Mouse (Mus musculus): ENCODE measurements around the gene Chst11. TPM values are rescaled to one million over a fixed set of nuclear protein-coding genes. Genes with fewer than 3 reads are reported as not detected.
A peak's percentile ranks its signal among the peaks of the same experiment; 100 is the strongest.

Gene Chst11
- polyA plus RNA-seq, 1 experiment from 2014 or later, result 0.99 TPM

DNA sequence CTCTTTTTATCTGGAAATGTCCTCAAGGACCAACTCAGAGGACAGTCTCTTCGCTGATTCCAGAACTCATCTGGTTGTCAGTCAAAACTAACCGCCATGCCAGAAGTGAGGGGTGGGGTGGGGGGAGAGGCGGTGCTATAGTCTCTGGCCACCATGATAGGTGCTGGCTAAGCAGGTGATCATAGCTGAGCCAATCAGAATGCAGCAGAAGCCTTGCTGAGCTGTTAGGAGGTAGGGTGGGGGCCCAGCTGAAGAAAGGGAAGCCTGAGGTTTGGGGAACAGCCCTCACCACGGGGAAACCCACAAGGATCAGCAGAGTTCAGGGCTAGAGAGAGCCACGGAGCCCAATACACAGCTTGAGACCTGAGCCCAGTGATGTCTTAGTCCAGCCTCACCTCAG lies 11.1 kb upstream of the Chst11 start:
- Histone ChIP-seq H3K27ac (no peak overlapping the region), H3K9me3 (no peaks in the 10 kb centered on the region), H3K4me1 (peaks cover 5% of the 10 kb centered on the region; the same call in 1 of the 2 replicates), H3K4me3 (no peak overlapping the region), H3K27me3 (ENCODE audit: poor library complexity, severe bottlenecking) (0 out of 2 replicates have a peak, but pooled peaks cover 5% of the 10 kb centered on the region), H3K36me3 (replicated peaks) (no peaks in the 10 kb centered on the region)
- WGBS, result 84% methylated on average over 5 of the region's 5 CpGs
- DNase-seq (ENCODE audit: extremely low spot score, low spot score), result no peak

GRCm38 (mm10) chr10:82974627-82975177 lies 10.6 kb upstream of the Chst11 start:
- Histone ChIP-seq H3K27me3 (ENCODE audit: poor library complexity, severe bottlenecking) (peaks cover 7% of the 10 kb centered on the region; the same call in 1 of the 2 replicates), H3K9me3 (no peaks in the 10 kb centered on the region), H3K4me3 (no peak overlapping the region), H3K27ac (no peak overlapping the region), H3K4me1 (no peaks in the 10 kb centered on the region; the same call in 1 of the 2 replicates), H3K36me3 (replicated peaks) (no peaks in the 10 kb centered on the region)
- 72% methylated on average over 6 of the region's 6 CpGs for WGBS
- DNase-seq (ENCODE audit: extremely low spot score, low spot score), result no peak

DNA sequence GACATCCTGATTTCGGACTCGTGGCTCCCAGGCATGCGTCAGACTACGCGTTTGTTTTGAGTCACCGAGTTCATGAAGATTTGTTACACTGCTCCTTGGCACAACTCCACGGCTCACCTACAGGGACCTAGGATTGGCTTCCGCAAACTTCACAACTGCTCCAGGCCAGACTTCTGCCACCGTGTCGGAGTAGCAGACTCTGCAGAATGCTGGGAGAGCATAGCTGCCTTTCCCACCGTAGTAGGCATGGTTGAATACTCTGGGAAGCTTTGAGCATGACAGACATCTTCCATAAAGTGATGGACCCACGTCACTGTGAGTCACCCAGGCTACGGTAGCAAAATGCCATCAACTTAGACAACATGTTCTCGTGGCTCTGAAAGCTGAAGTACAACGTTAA lies 9.5 kb upstream of the Chst11 start:
- H3K27me3 ChIP-seq (ENCODE audit: poor library complexity, severe bottlenecking), result peaks cover 18% of the 10 kb centered on the region
- no peaks in the 10 kb centered on the region for H3K9me3 ChIP-seq
- 93% methylated on average over 15 of the region's 15 CpGs for WGBS

GRCm38 (mm10) chr10:82982286-82982685 lies 3.0 kb upstream of the Chst11 start:
- Histone ChIP-seq H3K9me3 (no peaks in the 10 kb centered on the region), H3K27me3 (ENCODE audit: poor library complexity, severe bottlenecking) (peaks cover 69% of the 10 kb centered on the region), H3K27ac (no peak overlapping the region), H3K36me3 (replicated peaks) (no peaks in the 10 kb centered on the region), H3K4me3 (no peak overlapping the region), H3K4me1 (peaks cover 26% of the 10 kb centered on the region)
- WGBS, result 94% methylated on average over 3 of the region's 3 CpGs
- no peak for DNase-seq (ENCODE audit: extremely low spot score, low spot score)

More for the DNA sequence above, 9.5 kb upstream of the Chst11 start:
- H3K36me3 ChIP-seq (replicated peaks), result no peaks in the 10 kb centered on the region
- no peaks in the 10 kb centered on the region; the same call in 1 of the 2 replicates for H3K4me1 ChIP-seq
- DNase-seq (ENCODE audit: extremely low spot score, low spot score), result no peak
- H3K4me3 ChIP-seq, result no peak overlapping the region
- no peak overlapping the region for H3K27ac ChIP-seq

GRCm38 (mm10) chr10:82985700-82986131 lies 418 bp downstream of the Chst11 start:
- peak overlapping the region; percentile 89 for H3K27ac ChIP-seq
- H3K9me3 ChIP-seq, result no peaks in the 10 kb centered on the region
- H3K36me3 ChIP-seq (replicated peaks), result no peaks in the 10 kb centered on the region
- DNase-seq (ENCODE audit: extremely low spot score, low spot score), result no peak
- H3K4me1 ChIP-seq, result peaks cover 49% of the 10 kb centered on the region
- WGBS, result under 1% methylated on average over 32 of the region's 32 CpGs
- peaks cover 74% of the 10 kb centered on the region for H3K27me3 ChIP-seq (ENCODE audit: poor library complexity, severe bottlenecking)
- H3K4me3 ChIP-seq, result peak overlapping the region; percentile 84

DNA sequence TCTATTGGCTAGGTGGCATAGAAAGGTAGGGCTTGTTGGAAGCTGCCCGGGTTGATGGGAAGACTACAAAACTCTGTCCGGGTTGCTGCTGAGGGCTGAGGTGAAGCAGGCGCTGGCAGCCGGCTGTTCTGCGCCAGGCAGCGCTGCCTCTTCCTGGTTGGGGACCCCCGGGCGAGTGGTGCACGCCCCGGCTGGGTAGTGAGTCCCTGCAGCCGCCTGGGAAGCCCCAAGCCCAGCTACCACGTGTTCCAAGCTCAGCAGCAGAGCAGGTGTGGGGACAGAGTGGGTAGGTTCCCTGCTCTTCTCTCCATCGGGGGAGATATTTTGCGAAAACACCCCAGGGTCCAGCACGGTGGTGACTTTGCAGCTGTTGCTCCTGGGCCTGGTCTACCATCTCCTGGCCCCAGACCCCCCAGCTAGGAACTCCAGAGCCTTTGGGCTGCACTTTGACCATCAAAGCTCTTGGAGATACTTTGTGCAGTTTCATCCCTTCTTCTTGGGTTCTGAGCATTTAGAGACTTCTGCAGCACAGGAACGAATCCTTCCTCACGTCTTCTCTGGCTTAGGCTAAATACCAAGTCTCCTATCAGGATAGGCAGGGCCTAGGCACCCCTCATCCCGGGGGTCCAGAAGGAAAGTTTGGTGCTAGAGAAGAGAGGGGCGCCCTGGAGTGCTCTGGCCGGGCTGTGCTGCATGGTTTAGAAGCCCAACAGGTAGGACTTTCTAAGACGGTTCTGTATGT lies 1.1 kb downstream of the Chst11 start:
- peak; percentile 42 for DNase-seq (ENCODE audit: extremely low spot score, low spot score)
- H3K4me3 ChIP-seq, result peak overlapping the region; percentile 84
- peak overlapping the region; percentile 89 for H3K27ac ChIP-seq
- H3K27me3 ChIP-seq (ENCODE audit: poor library complexity, severe bottlenecking), result peaks cover 66% of the 10 kb centered on the region
- no peaks in the 10 kb centered on the region for H3K9me3 ChIP-seq
- H3K36me3 ChIP-seq (replicated peaks), result no peaks in the 10 kb centered on the region
- peaks cover 56% of the 10 kb centered on the region for H3K4me1 ChIP-seq
- WGBS, result 5% methylated on average over 21 of the region's 21 CpGs

DNA sequence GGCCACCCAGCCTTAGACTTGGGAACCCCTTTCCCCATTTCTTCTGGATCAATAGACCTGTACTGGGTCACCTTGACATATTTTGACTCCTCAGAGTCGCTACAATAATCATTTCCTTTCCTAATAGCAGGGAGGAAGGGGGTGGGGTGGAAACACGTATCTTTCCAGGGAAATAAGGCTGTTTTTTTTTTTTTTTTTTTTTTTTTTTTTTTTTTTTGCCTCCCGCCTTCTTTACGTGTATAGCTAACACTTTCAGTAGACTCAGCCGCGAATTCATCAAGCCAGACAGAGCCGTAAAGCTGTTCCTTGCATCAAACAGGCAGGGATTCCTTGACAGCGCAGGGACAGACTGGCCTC lies 1.7 kb downstream of the Chst11 start:
- H3K27ac ChIP-seq, result no peak overlapping the region; the same call in 1 of the 2 replicates
- no peaks in the 10 kb centered on the region for H3K36me3 ChIP-seq (replicated peaks)
- peaks cover 61% of the 10 kb centered on the region for H3K27me3 ChIP-seq (ENCODE audit: poor library complexity, severe bottlenecking)
- H3K4me3 ChIP-seq, result peak overlapping the region; percentile 84
- H3K9me3 ChIP-seq, result no peaks in the 10 kb centered on the region
- no peak for DNase-seq (ENCODE audit: extremely low spot score, low spot score)
- 29% methylated on average over 8 of the region's 8 CpGs for WGBS
- H3K4me1 ChIP-seq, result peaks cover 61% of the 10 kb centered on the region

- DNase-seq (ENCODE audit: extremely low spot score, low spot score), result no peak
- Histone ChIP-seq H3K9me3 (no peaks in the 10 kb centered on the region), H3K4me3 (peak overlapping the region; percentile 84), H3K27ac (no peak overlapping the region), H3K4me1 (peaks cover 66% of the 10 kb centered on the region), H3K36me3 (replicated peaks) (no peaks in the 10 kb centered on the region), H3K27me3 (ENCODE audit: poor library complexity, severe bottlenecking) (peaks cover 57% of the 10 kb centered on the region)
- WGBS, result 57% methylated on average over 4 of the region's 4 CpGs
Observed at GRCm38 (mm10) chr10:82987394-82987793, 2.1 kb downstream of the Chst11 start.

- Histone ChIP-seq H3K27me3 (ENCODE audit: poor library complexity, severe bottlenecking) (peaks cover 35% of the 10 kb centered on the region), H3K27ac (0 out of 2 replicates have a peak overlapping the region, but pooled peaks have one; percentile 12), H3K4me1 (peaks cover 72% of the 10 kb centered on the region), H3K4me3 (no peak overlapping the region), H3K9me3 (no peaks in the 10 kb centered on the region), H3K36me3 (replicated peaks) (no peaks in the 10 kb centered on the region)
- 69% methylated on average over 13 of the region's 13 CpGs for WGBS
- no peak for DNase-seq (ENCODE audit: extremely low spot score, low spot score)
Observed at GRCm38 (mm10) chr10:82989418-82990025, 4.2 kb downstream of the Chst11 start.

- H3K27ac ChIP-seq, result no peak overlapping the region
- no peaks in the 10 kb centered on the region for H3K9me3 ChIP-seq
- peaks cover 32% of the 10 kb centered on the region for H3K27me3 ChIP-seq (ENCODE audit: poor library complexity, severe bottlenecking)
- no peak overlapping the region for H3K4me3 ChIP-seq
- H3K36me3 ChIP-seq (replicated peaks), result no peaks in the 10 kb centered on the region
- WGBS, result 80% methylated on average over 7 of the region's 7 CpGs
- no peak for DNase-seq (ENCODE audit: extremely low spot score, low spot score)
- H3K4me1 ChIP-seq, result peaks cover 65% of the 10 kb centered on the region
Observed at GRCm38 (mm10) chr10:82990918-82991317, 5.6 kb downstream of the Chst11 start.

GRCm38 (mm10) chr10:82991756-82992519 lies 6.6 kb downstream of the Chst11 start:
- peaks cover 24% of the 10 kb centered on the region for H3K27me3 ChIP-seq (ENCODE audit: poor library complexity, severe bottlenecking)

GRCm38 (mm10) chr10:82994284-82994683 lies 9.0 kb downstream of the Chst11 start:
- 95% methylated on average over 7 of the region's 7 CpGs for WGBS

More at GRCm38 (mm10) chr10:82991756-82992519, 6.6 kb downstream of the Chst11 start:
- DNase-seq (ENCODE audit: extremely low spot score, low spot score), result no peak
- H3K9me3 ChIP-seq, result no peaks in the 10 kb centered on the region
- H3K27ac ChIP-seq, result peak overlapping the region; percentile 65
- WGBS, result 31% methylated on average over 10 of the region's 10 CpGs
- H3K36me3 ChIP-seq (replicated peaks), result no peaks in the 10 kb centered on the region
- peaks cover 59% of the 10 kb centered on the region for H3K4me1 ChIP-seq
- H3K4me3 ChIP-seq, result no peak overlapping the region

More at GRCm38 (mm10) chr10:82994284-82994683, 9.0 kb downstream of the Chst11 start:
- H3K27me3 ChIP-seq (ENCODE audit: poor library complexity, severe bottlenecking), result peaks cover 9% of the 10 kb centered on the region
- no peaks in the 10 kb centered on the region for H3K9me3 ChIP-seq
- H3K4me3 ChIP-seq, result no peak overlapping the region
- H3K27ac ChIP-seq, result no peak overlapping the region
- no peaks in the 10 kb centered on the region for H3K36me3 ChIP-seq (replicated peaks)
- H3K4me1 ChIP-seq, result peaks cover 40% of the 10 kb centered on the region
- no peak for DNase-seq (ENCODE audit: extremely low spot score, low spot score)
